In genomic region chr19:26181774-26182173, GRCm38 (mm10) we compare ENCODE assay signal across 10 mouse cellular contexts.
DNase-seq lines count a peak whose midpoint lies in the region; ATAC-seq and TF ChIP-seq lines count a peak whose summit lies in the region.
"Had no signal": no experiment of that assay in that cellular context is flagged by ENCODE, and none has a peak within 500 bp of the region (broad histone marks: within the 10 kb centered on the region; RNA-seq: fewer than 3 reads in every experiment).

No protein-coding gene starts in this region.

- H3K27me3 ChIP-seq in forebrain, embryonic 11.5 days (ENCODE audit: control insufficient read depth, insufficient read depth, low read length) = no peaks in the 10 kb centered on the region
- H3K27me3 ChIP-seq in forebrain, embryonic 16.5 days (replicated peaks; ENCODE audit: control insufficient read depth, insufficient read depth, low read length) = no peaks in the 10 kb centered on the region
- no peaks in the 10 kb centered on the region for H3K27me3 ChIP-seq in limb, embryonic 11.5 days (ENCODE audit: control insufficient read depth, insufficient read depth, low read length)
- H3K27me3 ChIP-seq in limb, embryonic 10.5 days (ENCODE audit: low read depth, poor library complexity, severe bottlenecking) = no peaks in the 10 kb centered on the region
- no peaks in the 10 kb centered on the region for H3K27me3 ChIP-seq in limb, embryonic 14.5 days (ENCODE audit: control insufficient read depth, insufficient read depth, low read length)
- H3K27me3 ChIP-seq: heart, embryonic 13.5 days; midbrain, embryonic 12.5 days had no signal

- H3K27ac ChIP-seq in forebrain, embryonic 11.5 days (ENCODE audit: low read depth, low read length) = no peak overlapping the region
- H3K27ac ChIP-seq in forebrain, embryonic 16.5 days (ENCODE audit: low read length) = no peak overlapping the region
- H3K27ac ChIP-seq in limb, embryonic 11.5 days (replicated peaks; ENCODE audit: low read depth, low read length) = no peak overlapping the region
- no peak overlapping the region for H3K27ac ChIP-seq in limb, embryonic 10.5 days
- H3K27ac ChIP-seq in limb, embryonic 14.5 days (replicated peaks; ENCODE audit: low read depth, low read length) = no peak overlapping the region
- H3K27ac ChIP-seq: heart, embryonic 13.5 days; midbrain, embryonic 12.5 days had no signal

- TF ChIP-seq POLR2A in limb, embryonic 14.5 days (IDR thresholded peaks at IDR 0.05; ENCODE audit: borderline replicate concordance, extremely low read depth, insufficient read depth, insufficient read length) = no peak

- no peak overlapping the region for H3K4me3 ChIP-seq in forebrain, embryonic 11.5 days (ENCODE audit: low read depth, low read length)
- H3K4me3 ChIP-seq in forebrain, embryonic 16.5 days (replicated peaks; ENCODE audit: low read length) = no peak overlapping the region
- no peak overlapping the region for H3K4me3 ChIP-seq in limb, embryonic 11.5 days (ENCODE audit: low read depth, low read length)
- H3K4me3 ChIP-seq in limb, embryonic 10.5 days = no peak overlapping the region
- no peak overlapping the region for H3K4me3 ChIP-seq in limb, embryonic 14.5 days (replicated peaks; ENCODE audit: low read length)
- H3K4me3 ChIP-seq: heart, embryonic 13.5 days; midbrain, embryonic 12.5 days had no signal

- DNase-seq in forebrain, embryonic 11.5 days (ENCODE audit: low spot score) = peak; percentile 50
- DNase-seq in limb, embryonic 11.5 days (ENCODE audit: low spot score) = peak; percentile 27
- no peak for DNase-seq in limb, embryonic 10.5 days (ENCODE audit: low spot score)
- DNase-seq in ZHBTc4 (ENCODE audit: low read depth, low spot score) = peak; percentile 64
- DNase-seq in limb, embryonic 14.5 days (ENCODE audit: low spot score) = peak; percentile 58
- DNase-seq in testis, postnatal 14 days (ENCODE audit: low spot score) = no peak
- DNase-seq in cerebellum, adult 11-12 months = no peak

- H3K36me3 ChIP-seq in forebrain, embryonic 11.5 days (ENCODE audit: control insufficient read depth, insufficient read depth, low read length) = no peaks in the 10 kb centered on the region
- no peaks in the 10 kb centered on the region for H3K36me3 ChIP-seq in forebrain, embryonic 16.5 days (ENCODE audit: control insufficient read depth, insufficient read depth)
- no peaks in the 10 kb centered on the region for H3K36me3 ChIP-seq in limb, embryonic 11.5 days (ENCODE audit: control insufficient read depth, insufficient read depth, low read length)
- H3K36me3 ChIP-seq in limb, embryonic 10.5 days = no peaks in the 10 kb centered on the region
- H3K36me3 ChIP-seq in limb, embryonic 14.5 days (ENCODE audit: control insufficient read depth, insufficient read depth, low read length) = no peaks in the 10 kb centered on the region
- H3K36me3 ChIP-seq: heart, embryonic 13.5 days; midbrain, embryonic 12.5 days had no signal

- no peaks in the 10 kb centered on the region for H3K4me1 ChIP-seq in forebrain, embryonic 11.5 days (replicated peaks; ENCODE audit: control insufficient read depth, insufficient read depth, low read length)
- H3K4me1 ChIP-seq in forebrain, embryonic 16.5 days (replicated peaks; ENCODE audit: control insufficient read depth, insufficient read depth, low read length) = no peaks in the 10 kb centered on the region
- no peaks in the 10 kb centered on the region for H3K4me1 ChIP-seq in limb, embryonic 11.5 days (ENCODE audit: control insufficient read depth, insufficient read depth, low read length)
- no peaks in the 10 kb centered on the region for H3K4me1 ChIP-seq in limb, embryonic 10.5 days
- no peaks in the 10 kb centered on the region for H3K4me1 ChIP-seq in limb, embryonic 14.5 days (ENCODE audit: control insufficient read depth, insufficient read depth, low read length)
- H3K4me1 ChIP-seq: heart, embryonic 13.5 days; midbrain, embryonic 12.5 days had no signal

- 20% methylated on average over 4 of the region's 4 CpGs for WGBS in forebrain, embryonic 11.5 days
- WGBS in forebrain, embryonic 16.5 days = 22% methylated on average over 4 of the region's 4 CpGs
- 30% methylated on average over 4 of the region's 4 CpGs for WGBS in limb, embryonic 11.5 days
- WGBS in limb, embryonic 10.5 days = 22% methylated on average over 4 of the region's 4 CpGs
- WGBS in limb, embryonic 14.5 days = 33% methylated on average over 4 of the region's 4 CpGs

- no peaks in the 10 kb centered on the region for H3K9me3 ChIP-seq in forebrain, embryonic 11.5 days (ENCODE audit: control insufficient read depth, low read length)
- H3K9me3 ChIP-seq in forebrain, embryonic 16.5 days (ENCODE audit: control insufficient read depth, low read length) = no peaks in the 10 kb centered on the region
- no peaks in the 10 kb centered on the region for H3K9me3 ChIP-seq in limb, embryonic 11.5 days (ENCODE audit: control insufficient read depth, low read length)
- H3K9me3 ChIP-seq in limb, embryonic 10.5 days (replicated peaks) = no peaks in the 10 kb centered on the region
- H3K9me3 ChIP-seq in limb, embryonic 14.5 days (ENCODE audit: control insufficient read depth, low read length) = no peaks in the 10 kb centered on the region
- H3K9me3 ChIP-seq: heart, embryonic 13.5 days; midbrain, embryonic 12.5 days had no signal

- no peak; the same call in 1 of the 2 replicates for ATAC-seq in forebrain, embryonic 11.5 days (replicated peaks; ENCODE audit: low FRiP score)
- no peak for ATAC-seq in forebrain, embryonic 16.5 days
- no peak for ATAC-seq in limb, embryonic 11.5 days (ENCODE audit: insufficient number of reproducible peaks, low FRiP score, low TSS enrichment, low read depth)
- ATAC-seq in limb, embryonic 14.5 days (ENCODE audit: low FRiP score, low read depth) = no peak

- no peak overlapping the region for H3K9ac ChIP-seq in forebrain, embryonic 11.5 days (ENCODE audit: low read length)
- H3K9ac ChIP-seq in forebrain, embryonic 16.5 days (replicated peaks; ENCODE audit: low read depth, low read length) = no peak overlapping the region
- no peak overlapping the region for H3K9ac ChIP-seq in limb, embryonic 11.5 days (ENCODE audit: low read length)
- H3K9ac ChIP-seq in limb, embryonic 14.5 days (ENCODE audit: low read depth, low read length, severe bottlenecking) = no peak overlapping the region
- H3K9ac ChIP-seq: heart, embryonic 13.5 days; midbrain, embryonic 12.5 days had no signal

- no peak overlapping the region for H3K4me2 ChIP-seq in forebrain, embryonic 11.5 days (ENCODE audit: low read depth, low read length, severe bottlenecking)
- no peak overlapping the region for H3K4me2 ChIP-seq in forebrain, embryonic 16.5 days (ENCODE audit: low read length)
- H3K4me2 ChIP-seq in limb, embryonic 11.5 days (ENCODE audit: low read depth, severe bottlenecking) = no peak overlapping the region
- no peak overlapping the region for H3K4me2 ChIP-seq in limb, embryonic 14.5 days (replicated peaks; ENCODE audit: low read depth, low read length, severe bottlenecking)
- H3K4me2 ChIP-seq: heart, embryonic 13.5 days; midbrain, embryonic 12.5 days had no signal

Comparison
In these comparisons a context has a peak if more than half of its experiments do, and no peak if none do; other contexts are left out.
1. DNase-seq: peak in forebrain, embryonic 11.5 days (single experiment), limb, embryonic 11.5 days (single experiment), ZHBTc4 (single experiment) and limb, embryonic 14.5 days (single experiment); none in limb, embryonic 10.5 days (single experiment), testis, postnatal 14 days (single experiment) and cerebellum, adult 11-12 months (single experiment).